Mouse (Mus musculus): Measurements from ENCODE around the gene Gm9495. TPM values are rescaled to one million over a fixed set of nuclear protein-coding genes. Genes with fewer than 3 reads are reported as not detected.
"Not testable (repeated sequence)": the region's sequence is repeated elsewhere in the genome, so short reads cannot be mapped to it uniquely, and the experiment has no call there.

Gene Gm9495
- not detected in 2 replicates for polyA plus RNA-seq (2015; fragmentation: Nextera tagmentation; extraction: Ambion mirVana)

DNA sequence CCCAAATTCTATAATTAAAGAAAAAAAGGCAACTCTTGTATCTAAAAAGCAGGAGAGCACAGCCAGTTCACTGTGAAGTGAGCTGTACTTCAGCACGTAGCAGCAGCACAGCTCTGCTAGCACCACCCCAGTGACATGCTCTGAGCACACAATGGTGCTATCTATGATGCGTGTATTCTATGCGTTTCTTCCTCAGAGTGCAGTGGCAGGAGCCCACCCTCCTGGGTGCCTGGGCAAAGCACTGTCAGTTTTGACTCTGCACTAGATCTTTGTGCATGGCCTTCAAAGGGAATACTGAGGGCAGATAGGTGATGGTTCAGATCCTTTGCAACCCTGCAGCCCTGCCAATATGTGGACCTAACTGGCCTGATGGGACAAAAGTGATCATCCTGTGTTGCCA is at the start of gene Gm9495:
TSS of gene Gm9495 (minus strand) at position 101 of the 400 bp plus-strand sequence.
- not testable (repeated sequence) for H3K27me3 ChIP-seq (ENCODE audit: control insufficient read depth, insufficient read depth, low read depth, low read length); H3K4me3 ChIP-seq (ENCODE audit: low read depth, low read length); H3K4me2 ChIP-seq (ENCODE audit: low read depth, low read length); H3K9me3 ChIP-seq (replicated peaks; ENCODE audit: control insufficient read depth, low read length); ATAC-seq (ENCODE audit: low read depth); H3K27ac ChIP-seq (ENCODE audit: low read length); H3K4me1 ChIP-seq (ENCODE audit: control insufficient read depth, low read depth, low read length); H3K9ac ChIP-seq (ENCODE audit: low read depth, low read length); H3K36me3 ChIP-seq (ENCODE audit: control insufficient read depth, insufficient read depth)
- 84% methylated on average over 1 of the region's 3 CpGs for whole genome bisulfite sequencing (ENCODE audit: insufficient replicate concordance)

DNA sequence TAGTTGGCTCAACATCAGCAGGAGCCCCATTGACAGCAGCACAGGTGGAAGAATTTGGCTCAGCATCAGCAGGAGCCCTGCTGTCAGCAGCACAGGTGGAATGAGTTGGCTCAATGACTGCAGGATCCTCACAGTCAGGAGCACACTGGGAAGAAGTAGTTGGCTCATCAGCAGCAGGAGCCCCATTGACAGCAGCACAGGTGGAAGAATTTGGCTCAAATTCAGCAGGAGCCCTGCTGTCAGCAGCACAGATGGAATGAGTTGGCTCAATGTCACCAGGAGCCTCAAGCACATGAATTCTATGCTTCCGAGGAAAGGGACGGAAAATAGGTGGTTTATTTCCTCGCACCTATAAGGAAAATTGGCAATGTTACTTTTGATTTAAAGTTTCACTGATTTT is 21.6 kb upstream of the Gm9495 start:
- H3K27ac ChIP-seq (ENCODE audit: low read length); ATAC-seq (ENCODE audit: low read depth); H3K36me3 ChIP-seq (ENCODE audit: control insufficient read depth, insufficient read depth); H3K9ac ChIP-seq (ENCODE audit: low read depth, low read length); H3K4me2 ChIP-seq (ENCODE audit: low read depth, low read length); H3K9me3 ChIP-seq (replicated peaks; ENCODE audit: control insufficient read depth, low read length); H3K4me3 ChIP-seq (ENCODE audit: low read depth, low read length); H3K27me3 ChIP-seq (ENCODE audit: control insufficient read depth, insufficient read depth, low read depth, low read length); H3K4me1 ChIP-seq (ENCODE audit: control insufficient read depth, low read depth, low read length): not testable (repeated sequence)
- 67% methylated on average over 3 of the region's 3 CpGs for WGBS (ENCODE audit: insufficient replicate concordance)

GRCm38 (mm10) chr8:69420018-69420417 is 33.3 kb downstream of the Gm9495 start:
- H3K4me2 ChIP-seq (ENCODE audit: low read depth, low read length); H3K36me3 ChIP-seq (ENCODE audit: control insufficient read depth, insufficient read depth); ATAC-seq (ENCODE audit: low read depth); H3K27ac ChIP-seq (ENCODE audit: low read length); H3K4me1 ChIP-seq (ENCODE audit: control insufficient read depth, low read depth, low read length); H3K9ac ChIP-seq (ENCODE audit: low read depth, low read length); H3K9me3 ChIP-seq (replicated peaks; ENCODE audit: control insufficient read depth, low read length); H3K27me3 ChIP-seq (ENCODE audit: control insufficient read depth, insufficient read depth, low read depth, low read length); H3K4me3 ChIP-seq (ENCODE audit: low read depth, low read length): not testable (repeated sequence)
- WGBS (ENCODE audit: insufficient replicate concordance), result 64% methylated on average over 2 of the region's 3 CpGs

DNA sequence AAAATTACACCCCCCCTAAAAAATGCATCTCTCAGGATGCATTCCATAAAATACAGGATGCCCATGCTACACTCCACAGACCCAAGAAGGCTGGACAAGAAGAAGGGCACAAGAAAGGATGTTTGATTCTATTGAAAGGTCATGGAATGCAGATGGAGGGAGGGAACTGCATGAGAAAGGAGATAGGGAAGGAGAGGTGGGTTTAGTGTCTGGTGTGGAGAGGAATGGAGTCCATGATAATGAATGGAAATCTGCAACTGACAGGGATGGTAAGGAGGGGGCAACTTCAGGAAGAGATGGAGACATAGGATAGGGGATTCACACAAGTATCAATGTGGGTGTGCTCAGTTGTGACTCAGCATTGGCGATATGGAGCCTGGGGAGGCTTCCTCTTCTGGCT is 39.0 kb downstream of the Gm9495 start:
- Histone ChIP-seq H3K9me3 (replicated peaks; ENCODE audit: control insufficient read depth, low read length) (no peaks in the 10 kb centered on the region), H3K27ac (ENCODE audit: low read length) (no peak overlapping the region), H3K4me3 (ENCODE audit: low read depth, low read length) (no peak overlapping the region), H3K4me2 (ENCODE audit: low read depth, low read length) (no peak overlapping the region), H3K27me3 (ENCODE audit: control insufficient read depth, insufficient read depth, low read depth, low read length) (no peaks in the 10 kb centered on the region), H3K4me1 (ENCODE audit: control insufficient read depth, low read depth, low read length) (no peaks in the 10 kb centered on the region), H3K9ac (ENCODE audit: low read depth, low read length) (no peak overlapping the region), H3K36me3 (ENCODE audit: control insufficient read depth, insufficient read depth) (no peaks in the 10 kb centered on the region)
- no peak for ATAC-seq (ENCODE audit: low read depth)
- 72% methylated on average over 1 of the region's 1 CpGs for WGBS (ENCODE audit: insufficient replicate concordance)

GRCm38 (mm10) chr8:69404768-69405167 is 48.6 kb downstream of the Gm9495 start:
- peak; percentile 70; the same call in 1 of the 2 replicates for ATAC-seq (ENCODE audit: low read depth)
- Histone ChIP-seq H3K9ac (ENCODE audit: low read depth, low read length) (no peak overlapping the region), H3K27me3 (ENCODE audit: control insufficient read depth, insufficient read depth, low read depth, low read length) (no peaks in the 10 kb centered on the region), H3K4me1 (ENCODE audit: control insufficient read depth, low read depth, low read length) (peaks cover 4% of the 10 kb centered on the region; the same call in 1 of the 2 replicates), H3K36me3 (ENCODE audit: control insufficient read depth, insufficient read depth) (no peaks in the 10 kb centered on the region), H3K4me3 (ENCODE audit: low read depth, low read length) (no peak overlapping the region), H3K27ac (ENCODE audit: low read length) (no peak overlapping the region), H3K4me2 (ENCODE audit: low read depth, low read length) (no peak overlapping the region), H3K9me3 (replicated peaks; ENCODE audit: control insufficient read depth, low read length) (no peaks in the 10 kb centered on the region; the same call in 1 of the 2 replicates)
- 54% methylated on average over 6 of the region's 6 CpGs for WGBS (ENCODE audit: insufficient replicate concordance)

DNA sequence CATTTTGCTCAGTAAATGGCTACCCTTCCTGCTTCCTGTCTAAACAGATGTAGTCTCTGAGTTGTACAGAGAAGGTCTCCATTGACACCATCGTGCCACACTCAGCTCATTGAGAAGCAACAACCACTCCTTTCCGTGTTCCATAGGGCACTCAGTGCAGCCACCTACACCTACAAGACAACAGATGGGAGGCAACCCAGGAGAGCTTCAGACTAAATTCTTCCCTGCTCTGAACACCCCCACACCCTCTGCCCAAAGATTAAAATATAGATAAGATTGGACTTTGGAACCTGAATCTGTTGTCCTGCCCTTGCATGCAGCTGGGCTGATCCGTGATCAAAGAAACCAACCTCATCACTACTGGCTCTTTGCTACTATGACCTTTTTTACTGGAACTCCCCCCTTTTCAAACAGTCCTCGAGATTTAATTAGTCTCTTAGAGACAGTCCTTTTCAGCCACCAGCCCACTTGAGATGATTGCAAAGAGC is 53.4 kb downstream of the Gm9495 start:
- Histone ChIP-seq H3K9ac (ENCODE audit: low read depth, low read length) (no peak overlapping the region), H3K36me3 (ENCODE audit: control insufficient read depth, insufficient read depth) (no peaks in the 10 kb centered on the region), H3K4me1 (ENCODE audit: control insufficient read depth, low read depth, low read length) (peaks cover 5% of the 10 kb centered on the region), H3K9me3 (replicated peaks; ENCODE audit: control insufficient read depth, low read length) (no peaks in the 10 kb centered on the region; the same call in 1 of the 2 replicates), H3K4me3 (ENCODE audit: low read depth, low read length) (peak overlapping the region; percentile 57), H3K27ac (ENCODE audit: low read length) (no peak overlapping the region; the same call in 1 of the 2 replicates), H3K27me3 (ENCODE audit: control insufficient read depth, insufficient read depth, low read depth, low read length) (no peaks in the 10 kb centered on the region), H3K4me2 (ENCODE audit: low read depth, low read length) (peak overlapping the region; percentile 67)
- WGBS (ENCODE audit: insufficient replicate concordance), result 45% methylated on average over 4 of the region's 4 CpGs
- peak; percentile 20 for ATAC-seq (ENCODE audit: low read depth)

GRCm38 (mm10) chr8:69399181-69399955 is 54.0 kb downstream of the Gm9495 start:
- no peaks in the 10 kb centered on the region for H3K36me3 ChIP-seq (ENCODE audit: control insufficient read depth, insufficient read depth)
- H3K4me3 ChIP-seq (ENCODE audit: low read depth, low read length), result peak overlapping the region; percentile 57
- ATAC-seq (ENCODE audit: low read depth), result peak; percentile 42
- H3K4me2 ChIP-seq (ENCODE audit: low read depth, low read length), result peak overlapping the region; percentile 67
- H3K9ac ChIP-seq (ENCODE audit: low read depth, low read length), result peak overlapping the region; percentile 57
- no peaks in the 10 kb centered on the region for H3K27me3 ChIP-seq (ENCODE audit: control insufficient read depth, insufficient read depth, low read depth, low read length)
- peaks cover 5% of the 10 kb centered on the region for H3K4me1 ChIP-seq (ENCODE audit: control insufficient read depth, low read depth, low read length)
- H3K9me3 ChIP-seq (replicated peaks; ENCODE audit: control insufficient read depth, low read length), result no peaks in the 10 kb centered on the region; the same call in 1 of the 2 replicates
- 19% methylated on average over 42 of the region's 43 CpGs for WGBS (ENCODE audit: insufficient replicate concordance)
- H3K27ac ChIP-seq (ENCODE audit: low read length), result peak overlapping the region; percentile 33

GRCm38 (mm10) chr8:69396196-69396595 is 57.2 kb downstream of the Gm9495 start:
- no peak for ATAC-seq (ENCODE audit: low read depth)
- H3K4me2 ChIP-seq (ENCODE audit: low read depth, low read length), result no peak overlapping the region

More at GRCm38 (mm10) chr8:69396196-69396595, 57.2 kb downstream of the Gm9495 start:
- peaks cover 5% of the 10 kb centered on the region for H3K4me1 ChIP-seq (ENCODE audit: control insufficient read depth, low read depth, low read length)
- H3K27ac ChIP-seq (ENCODE audit: low read length), result no peak overlapping the region
- H3K4me3 ChIP-seq (ENCODE audit: low read depth, low read length), result no peak overlapping the region
- H3K27me3 ChIP-seq (ENCODE audit: control insufficient read depth, insufficient read depth, low read depth, low read length), result no peaks in the 10 kb centered on the region
- no peaks in the 10 kb centered on the region for H3K36me3 ChIP-seq (ENCODE audit: control insufficient read depth, insufficient read depth)
- WGBS (ENCODE audit: insufficient replicate concordance), result 56% methylated on average over 6 of the region's 6 CpGs
- no peaks in the 10 kb centered on the region; the same call in 1 of the 2 replicates for H3K9me3 ChIP-seq (replicated peaks; ENCODE audit: control insufficient read depth, low read length)
- H3K9ac ChIP-seq (ENCODE audit: low read depth, low read length), result no peak overlapping the region

Data from liver, embryonic 16.5 days (tissue).